Mouse (Mus musculus) granulocyte monocyte progenitor cell, adult 5-6 weeks (primary cell): Measurements from ENCODE around the gene Lrguk. TPM values are rescaled to one million over a fixed set of nuclear protein-coding genes. Genes with fewer than 3 reads are reported as not detected.
A peak's percentile ranks its signal among the peaks of the same experiment; 100 is the strongest.

ENCODE experiments used
- ATAC-seq: replicated peaks from 2 replicates; pipeline ENCODE4 v1.8.0; 2016; ENCODE audit warnings: mild to moderate bottlenecking, moderate TSS enrichment, inconsistent platforms; ENCODE audit not compliant: poor library complexity, severe bottlenecking
- total RNA-seq, 2 experiments: library from RNA; stranded (forward) in 1 of 2; stranded (reverse) in 1 of 2; fragments of 200-712, 200-1000 nt in 1 of 2; fragments of >200 nt in 1 of 2; fragmentation: Nextera tagmentation in 1 of 2; gene quantifications; 2 replicates each; pipeline ENCODE4 v1.2.3; 2014 to 2017

The Lrguk gene
- total RNA-seq (2014; fragmentation: Nextera tagmentation) (0.88 TPM in 1 of 2 replicates, not detected in the other), total RNA-seq (2017) (0.04 TPM in 1 of 2 replicates, not detected in the other)

GRCm38 (mm10) chr6:34028933-34029745 lies at the start of gene Lrguk:
Gene Lrguk, plus strand, starts transcription at chr6:34029448.
- peak; percentile 97 for ATAC-seq

- peak; percentile 55; the same call in 1 of the 2 replicates for ATAC-seq
Observed at GRCm38 (mm10) chr6:33982709-33983108, 46.5 kb upstream of the Lrguk start.

- ATAC-seq, result no peak
Observed at GRCm38 (mm10) chr6:33987132-33987531, 42.1 kb upstream of the Lrguk start.

GRCm38 (mm10) chr6:33992213-33993034 lies 36.8 kb upstream of the Lrguk start:
- no peak for ATAC-seq

- no peak for ATAC-seq
Observed at GRCm38 (mm10) chr6:33993842-33994241, 35.4 kb upstream of the Lrguk start.

GRCm38 (mm10) chr6:33998590-33998989 lies 30.7 kb upstream of the Lrguk start:
- no peak for ATAC-seq

- no peak for ATAC-seq
Observed at GRCm38 (mm10) chr6:33999530-33999929, 29.7 kb upstream of the Lrguk start.

- no peak; the same call in 1 of the 2 replicates for ATAC-seq
Observed at GRCm38 (mm10) chr6:34000644-34001043, 28.6 kb upstream of the Lrguk start.

- no peak for ATAC-seq
Observed at GRCm38 (mm10) chr6:34003033-34003432, 26.2 kb upstream of the Lrguk start.

GRCm38 (mm10) chr6:34013469-34013868 lies 15.8 kb upstream of the Lrguk start:
- no peak for ATAC-seq

GRCm38 (mm10) chr6:34029746-34030027 lies 439 bp downstream of the Lrguk start:
- no peak; the same call in 1 of the 2 replicates for ATAC-seq

- ATAC-seq, result no peak
Observed at GRCm38 (mm10) chr6:34034096-34034495, 4.8 kb downstream of the Lrguk start.

GRCm38 (mm10) chr6:34034577-34035461 lies 5.6 kb downstream of the Lrguk start:
- no peak for ATAC-seq

GRCm38 (mm10) chr6:34040624-34041235 lies 11.5 kb downstream of the Lrguk start:
- ATAC-seq, result peak; percentile 84

GRCm38 (mm10) chr6:34041589-34042280 lies 12.5 kb downstream of the Lrguk start:
- no peak for ATAC-seq

GRCm38 (mm10) chr6:34044228-34044811 lies 15.1 kb downstream of the Lrguk start:
- no peak for ATAC-seq

- ATAC-seq, result no peak
Observed at GRCm38 (mm10) chr6:34044846-34045540, 15.7 kb downstream of the Lrguk start.

GRCm38 (mm10) chr6:34046551-34047186 lies 17.4 kb downstream of the Lrguk start:
- no peak for ATAC-seq
